Mouse (Mus musculus): ENCODE results near the gene Bysl.
"Not testable (repeated sequence)": the region's sequence is repeated elsewhere in the genome, so short reads cannot be mapped to it uniquely, and the experiment has no call there.

Bysl gene

GRCm38 (mm10) chr17:47617605-47618307 lies 6.5 kb upstream of the Bysl start:
- DNase-seq, result no peak

GRCm38 (mm10) chr17:47616652-47617051 lies 5.4 kb upstream of the Bysl start:
- no peak for DNase-seq

- no peak for DNase-seq
Observed at GRCm38 (mm10) chr17:47616119-47616518, 4.8 kb upstream of the Bysl start.

- no peak for DNase-seq
Observed at GRCm38 (mm10) chr17:47614018-47614417, 2.7 kb upstream of the Bysl start.

- DNase-seq, result no peak
Observed at GRCm38 (mm10) chr17:47611661-47611982, 330 bp upstream of the Bysl start.

GRCm38 (mm10) chr17:47609182-47609581 lies 2.1 kb downstream of the Bysl start:
- no peak for DNase-seq

- no peak for DNase-seq
Observed at GRCm38 (mm10) chr17:47606220-47606619, 5.1 kb downstream of the Bysl start.

GRCm38 (mm10) chr17:47602289-47602688 lies 9.0 kb downstream of the Bysl start:
- DNase-seq, result no peak

GRCm38 (mm10) chr17:47601389-47601755 lies 9.9 kb downstream of the Bysl start:
- no peak for DNase-seq

- DNase-seq, result no peak
Observed at GRCm38 (mm10) chr17:47600601-47601388, 10.5 kb downstream of the Bysl start.

GRCm38 (mm10) chr17:47599511-47600297 lies 11.6 kb downstream of the Bysl start:
- no peak for DNase-seq

GRCm38 (mm10) chr17:47598580-47599304 lies 12.6 kb downstream of the Bysl start:
- DNase-seq, result not testable (repeated sequence)

GRCm38 (mm10) chr17:47597838-47598579 lies 13.3 kb downstream of the Bysl start:
- DNase-seq, result no peak

GRCm38 (mm10) chr17:47597261-47597660 lies 14.0 kb downstream of the Bysl start:
- no peak for DNase-seq

- no peak for DNase-seq
Observed at GRCm38 (mm10) chr17:47596839-47597164, 14.5 kb downstream of the Bysl start.

- DNase-seq, result no peak
Observed at GRCm38 (mm10) chr17:47596162-47596838, 15.0 kb downstream of the Bysl start.

GRCm38 (mm10) chr17:47595248-47596161 lies 15.8 kb downstream of the Bysl start:
- DNase-seq, result no peak

- DNase-seq, result no peak
Observed at GRCm38 (mm10) chr17:47594969-47595247, 16.4 kb downstream of the Bysl start.

GRCm38 (mm10) chr17:47594183-47594968 lies 16.9 kb downstream of the Bysl start:
- no peak for DNase-seq

GRCm38 (mm10) chr17:47593854-47594182 lies 17.5 kb downstream of the Bysl start:
- no peak for DNase-seq

All from layer of hippocampus, adult 9-11 months (tissue).